Mouse (Mus musculus): ENCODE data around the gene Akr1c13. TPM values are rescaled to one million over a fixed set of nuclear protein-coding genes. Genes with fewer than 3 reads are reported as not detected.

Akr1c13 gene
- polyA plus RNA-seq, 1 experiment = 2.4 TPM

- TF ChIP-seq GATA1 (IDR thresholded peaks at IDR 0.05; ENCODE audit: low read length) = no peak
Measured at GRCm38 (mm10) chr13:4233135-4233534, 42.2 kb downstream of the Akr1c13 start.

- no peak for TF ChIP-seq GATA1 (IDR thresholded peaks at IDR 0.05; ENCODE audit: low read length)
Measured at GRCm38 (mm10) chr13:4233536-4234172, 42.7 kb downstream of the Akr1c13 start.

GRCm38 (mm10) chr13:4244861-4245559, 54.1 kb downstream of the Akr1c13 start:
- TF ChIP-seq GATA1 (IDR thresholded peaks at IDR 0.05; ENCODE audit: low read length) = no peak

GRCm38 (mm10) chr13:4249347-4249746, 58.4 kb downstream of the Akr1c13 start:
- no peak for TF ChIP-seq GATA1 (IDR thresholded peaks at IDR 0.05; ENCODE audit: low read length)

Other genes with a start within 250 kb of the Akr1c13 start
- not detected in 2 replicates for gene Ucn3, start 245.8 kb upstream of the Akr1c13 start, polyA plus RNA-seq (2012)
- not detected in 2 replicates for gene Akr1c14, start 142.1 kb upstream of the Akr1c13 start, polyA plus RNA-seq (2012)
- not detected in 2 replicates for gene Akr1c18, start 40.5 kb upstream of the Akr1c13 start, polyA plus RNA-seq (2012)
- not detected in 2 replicates for gene Akr1c19, start 37.5 kb downstream of the Akr1c13 start, polyA plus RNA-seq (2012)
- 0.21 and 0.22 TPM in 2 replicates for gene Akr1c12, start 88.3 kb downstream of the Akr1c13 start, polyA plus RNA-seq (2012)
- gene Akr1c6, start 243.2 kb downstream of the Akr1c13 start, polyA plus RNA-seq (2012) = not detected in 2 replicates

Measured in G1E-ER4 (cell line).